Mouse (Mus musculus) liver, adult 2 months (tissue): ENCODE data around the gene Prpf4. TPM values are rescaled to one million over a fixed set of nuclear protein-coding genes. Genes with fewer than 3 reads are reported as not detected.

Source experiments
- DNase-seq: peaks from one replicate; pipeline ENCODE4 v3.0.0-alpha.2; 2011; ENCODE audit warnings: low read depth, low spot score; ENCODE audit errors: extremely low read depth
- H3K27ac ChIP-seq: fragments of 200-500 bp; replicated peaks from 2 replicates; pipeline ENCODE4 v1.5.1; 2012; ENCODE audit warnings: low read depth, mild to moderate bottlenecking, control low read depth, inconsistent platforms, low read length; ENCODE audit not compliant: insufficient read depth
- H3K27me3 ChIP-seq: fragments of 200-500 bp; 2 replicates; pipeline ENCODE4 v1.6.1; 2012; ENCODE audit warnings: mild to moderate bottlenecking, moderate library complexity, low read length, inconsistent platforms; ENCODE audit not compliant: control insufficient read depth, insufficient read depth
- H3K36me3 ChIP-seq: fragments of 200-500 bp; 2 replicates; pipeline ENCODE4 v1.6.1; 2012; ENCODE audit warnings: low read length, inconsistent platforms; ENCODE audit not compliant: control insufficient read depth, insufficient read depth
- H3K4me1 ChIP-seq: fragments of 200-500 bp; 2 replicates; pipeline ENCODE4 v1.6.1; 2011; ENCODE audit warnings: low read length; ENCODE audit not compliant: control insufficient read depth, insufficient read depth
- H3K4me3 ChIP-seq: fragments of 200-500 bp; 2 replicates; pipeline ENCODE4 v1.5.1; 2011; ENCODE audit warnings: low read depth, mild to moderate bottlenecking, control low read depth, low read length, moderate library complexity; ENCODE audit not compliant: insufficient read depth
- H3K79me2 ChIP-seq: fragments of 200-500 bp; 2 replicates; pipeline ENCODE4 v1.6.1; 2012; ENCODE audit warnings: inconsistent platforms, mild to moderate bottlenecking, low read length, moderate library complexity; ENCODE audit not compliant: control insufficient read depth, insufficient read depth
- H3K9ac ChIP-seq: fragments of 200-500 bp; 2 replicates; pipeline ENCODE4 v1.6.1; 2012; ENCODE audit warnings: low read depth, mild to moderate bottlenecking, control low read depth, inconsistent platforms, low read length
- CTCF ChIP-seq: fragments of 200-500 bp; IDR thresholded peaks from 2 replicates; pipeline ENCODE4 v1.5.1; 2011; ENCODE audit warnings: low read depth, low read length, control low read depth
- POLR2A ChIP-seq: fragments of 200-500 bp; IDR thresholded peaks from 2 replicates; pipeline ENCODE4 v1.6.1; 2011; ENCODE audit warnings: low read length, control low read depth; ENCODE audit not compliant: insufficient read depth; ENCODE audit errors: extremely low read depth
- WGBS: fragments of 180-500 bp; shearing (Covaris S2); methylation state at CpG from one replicate; pipeline ENCODE4 v1.1.7; 2018; 5-methylcytosine and 5-hydroxymethylcytosine counted together
- polyA plus RNA-seq: library from polyadenylated mRNA; depleted of rRNA; stranded (reverse); fragments of >200 nt; gene quantifications from 2 replicates; pipeline ENCODE4 v1.2.3, GENCODE M21; 2012
- total RNA-seq: library from RNA; depleted of rRNA; stranded (reverse); fragments of >200 nt; gene quantifications from 2 replicates; pipeline ENCODE4 v1.2.3, GENCODE M21; 2014

The Prpf4 gene
- total and polyA plus RNA-seq, 2 experiments, result 3.9 to 7.3 TPM

DNA sequence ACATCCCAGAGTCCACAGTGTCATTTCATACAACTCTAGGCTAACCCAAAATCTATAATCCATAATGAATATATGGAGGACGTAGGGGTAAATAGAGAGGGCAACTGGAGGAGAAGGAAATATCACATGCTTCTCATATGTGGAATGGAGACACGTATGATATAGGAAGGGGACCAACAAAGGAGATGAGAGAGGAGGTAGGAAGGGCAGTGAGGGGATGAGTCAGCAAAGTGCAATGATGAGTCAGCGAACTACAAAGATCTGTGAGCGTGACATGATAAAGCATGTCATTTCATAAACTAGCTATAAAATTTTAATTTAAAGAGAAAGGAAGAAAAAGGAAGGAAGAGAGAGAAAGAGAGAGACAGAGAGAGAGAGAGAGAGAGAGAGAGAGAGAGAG is 22.9 kb downstream of the Prpf4 start:
- DNase-seq, result no peak
- H3K9ac ChIP-seq, result no peak overlapping the region
- TF ChIP-seq CTCF (no peak), POLR2A (no peak)
- H3K4me1 ChIP-seq, result no peaks in the 10 kb centered on the region
- no peak overlapping the region for H3K4me3 ChIP-seq
- H3K27ac ChIP-seq, result no peak overlapping the region
- H3K79me2 ChIP-seq, result no peaks in the 10 kb centered on the region
- H3K27me3 ChIP-seq, result no peaks in the 10 kb centered on the region
- H3K36me3 ChIP-seq, result no peaks in the 10 kb centered on the region
- WGBS, result 79% methylated on average over 4 of the region's 4 CpGs

DNA sequence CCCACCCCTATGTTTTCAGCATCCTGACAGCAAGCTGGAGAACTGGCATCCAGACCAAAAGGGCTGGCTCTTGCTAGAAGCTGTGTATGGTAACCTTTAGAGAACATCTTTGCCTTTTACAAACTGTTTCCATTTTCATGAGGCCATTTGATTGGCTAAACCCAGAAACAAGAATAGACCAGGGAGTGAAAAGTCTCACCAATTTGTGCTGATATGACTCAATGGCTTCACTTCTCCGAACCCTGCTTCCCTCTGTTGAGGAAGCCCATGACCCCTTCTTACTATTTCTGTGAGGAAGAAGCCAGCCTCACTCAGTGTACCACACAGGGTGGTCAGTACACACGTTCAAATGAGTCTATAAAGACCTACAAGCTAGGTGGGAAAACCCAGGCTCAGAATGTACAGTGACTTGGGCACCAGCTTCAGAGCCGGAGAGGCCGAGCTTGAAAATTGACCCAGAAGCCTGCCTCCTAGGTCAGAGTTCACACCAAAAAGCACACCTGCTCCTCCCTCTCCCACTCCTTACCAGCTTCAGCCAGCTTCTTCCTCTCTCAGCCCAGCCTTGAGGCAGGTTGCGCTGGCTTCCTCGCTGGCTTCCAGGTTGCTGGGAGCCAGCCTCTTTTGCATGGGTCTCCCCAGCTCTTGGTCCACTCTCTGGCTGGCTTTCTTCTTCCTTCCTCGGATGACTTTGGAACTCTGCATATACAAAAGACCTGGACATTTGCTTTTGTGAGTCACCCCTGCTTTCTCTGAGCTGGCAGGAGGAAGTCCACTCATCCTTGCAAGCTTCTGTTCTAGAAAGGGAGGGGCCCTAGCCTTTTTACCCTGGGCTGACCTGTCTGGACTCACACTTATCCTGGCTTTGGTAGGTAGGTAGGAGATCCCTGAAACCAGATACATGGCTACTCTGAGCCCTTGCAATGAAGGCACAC is 25.6 kb downstream of the Prpf4 start:
- H3K4me3 ChIP-seq, result no peak overlapping the region
- H3K36me3 ChIP-seq, result no peaks in the 10 kb centered on the region
- H3K27me3 ChIP-seq, result no peaks in the 10 kb centered on the region
- DNase-seq, result peak; percentile 8
- H3K79me2 ChIP-seq, result no peaks in the 10 kb centered on the region
- TF ChIP-seq CTCF, result no peak
- no peak for TF ChIP-seq POLR2A
- H3K27ac ChIP-seq, result no peak overlapping the region
- WGBS, result 68% methylated on average over 7 of the region's 7 CpGs
- no peaks in the 10 kb centered on the region for H3K4me1 ChIP-seq
- H3K9ac ChIP-seq, result no peak overlapping the region

DNA sequence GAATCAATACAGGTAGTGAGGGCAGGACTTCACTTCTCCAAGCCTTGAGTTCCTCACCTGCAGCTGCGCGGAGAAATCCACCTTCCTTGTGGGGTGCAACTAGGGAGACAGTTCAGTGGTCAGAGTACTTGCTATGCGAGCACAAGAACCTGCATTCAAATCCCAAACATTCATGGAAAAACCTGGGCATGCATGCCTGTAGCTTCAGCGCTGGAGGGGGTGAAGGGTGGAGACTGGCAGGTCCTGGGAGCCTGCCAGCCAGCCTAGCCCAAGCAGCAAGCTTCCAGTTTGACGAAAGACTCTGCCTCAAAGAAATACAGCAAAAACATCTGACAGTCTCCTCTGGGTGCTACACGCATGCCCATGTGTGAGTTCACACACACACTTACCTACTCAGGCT is 26.5 kb downstream of the Prpf4 start, which contains the start of gene Rnf183:
Gene Rnf183 (minus strand): TSS at position 172 of the 400 bp plus-strand sequence.
- DNase-seq, result no peak
- no peaks in the 10 kb centered on the region for H3K79me2 ChIP-seq
- TF ChIP-seq POLR2A (no peak), CTCF (no peak)
- H3K27me3 ChIP-seq, result no peaks in the 10 kb centered on the region
- 91% methylated on average over 6 of the region's 6 CpGs for WGBS
- H3K9ac ChIP-seq, result no peak within 1 kb of the TSS
- H3K36me3 ChIP-seq, result no peaks in the 10 kb centered on the region
- H3K27ac ChIP-seq, result no peak within 1 kb of the TSS
- H3K4me1 ChIP-seq, result no peaks in the 10 kb centered on the region
- H3K4me3 ChIP-seq, result no peak within 1 kb of the TSS

DNA sequence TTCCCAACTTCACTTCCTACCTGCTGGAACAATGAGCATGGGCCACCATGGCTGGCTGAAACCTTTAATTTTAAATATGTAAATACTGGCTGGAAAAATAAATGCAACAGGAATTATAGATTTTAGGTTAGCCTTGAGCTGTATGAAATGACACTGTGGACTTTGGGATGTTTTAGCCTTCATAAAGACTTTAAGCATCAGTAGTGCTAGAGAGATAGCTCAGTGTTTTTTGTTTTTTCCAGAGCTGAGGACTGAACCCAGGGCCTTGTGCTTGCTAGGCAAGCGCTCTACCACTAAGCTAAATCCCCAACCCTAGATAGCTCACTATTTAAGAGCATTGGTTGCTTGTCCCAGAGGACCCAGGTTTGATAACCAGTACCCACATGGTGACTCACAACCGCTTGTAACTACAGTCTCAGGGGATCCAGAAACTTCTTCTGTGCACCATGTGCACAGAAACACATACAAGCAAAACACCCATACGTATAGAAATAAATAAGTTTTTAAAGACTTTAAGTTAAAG is 28.7 kb downstream of the Prpf4 start:
- Histone ChIP-seq H3K9ac (no peak overlapping the region), H3K36me3 (no peaks in the 10 kb centered on the region), H3K27me3 (no peaks in the 10 kb centered on the region), H3K4me3 (no peak overlapping the region), H3K79me2 (no peaks in the 10 kb centered on the region), H3K4me1 (peaks cover 5% of the 10 kb centered on the region), H3K27ac (no peak overlapping the region)
- TF ChIP-seq CTCF, result no peak
- TF ChIP-seq POLR2A, result no peak
- no peak for DNase-seq
- 92% methylated on average over 3 of the region's 3 CpGs for WGBS

DNA sequence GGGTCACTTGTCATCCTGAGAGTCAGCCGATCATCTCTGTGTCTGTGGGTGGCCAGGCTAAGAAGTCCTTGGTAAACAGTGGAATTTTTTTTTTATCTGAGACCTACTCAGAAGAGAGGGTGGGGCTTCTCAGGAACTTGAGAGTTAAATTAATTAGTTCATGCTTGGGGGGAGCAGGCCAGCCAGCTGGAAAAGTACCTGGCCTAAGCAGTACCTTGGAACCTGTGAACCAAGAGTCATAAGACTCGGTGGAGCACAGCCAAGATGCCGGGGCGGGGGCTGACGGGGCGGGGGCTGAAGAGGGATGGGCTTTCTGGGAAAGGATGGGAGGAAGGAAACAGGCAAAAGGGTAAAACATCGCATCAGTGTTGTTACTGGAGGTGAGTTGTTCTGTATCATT is 29.3 kb downstream of the Prpf4 start:
- 88% methylated on average over 7 of the region's 7 CpGs for WGBS
- TF ChIP-seq CTCF (no peak), POLR2A (no peak)

DNA sequence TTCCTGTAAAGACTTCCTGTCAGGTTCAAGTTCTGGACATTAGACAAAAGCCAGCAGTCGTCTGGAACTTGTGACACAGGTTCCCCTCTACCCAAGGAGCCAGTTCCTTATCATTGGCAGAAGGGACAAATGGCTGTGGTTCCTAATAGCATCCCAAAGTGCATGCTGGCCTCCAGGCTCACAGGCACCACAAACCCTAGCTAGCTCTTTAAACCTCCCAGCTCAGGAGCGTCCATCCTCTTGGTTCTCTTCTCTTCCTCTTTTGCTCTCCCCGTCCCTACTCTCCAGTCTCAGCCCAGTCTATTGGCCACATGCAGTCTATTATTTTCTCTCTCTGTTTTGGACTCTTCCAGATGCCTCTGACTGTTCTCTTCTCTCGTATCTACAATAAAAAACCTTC is 31.2 kb downstream of the Prpf4 start:
- no peak overlapping the region for H3K9ac ChIP-seq
- TF ChIP-seq CTCF (no peak), POLR2A (no peak)
- WGBS, result 81% methylated on average over 4 of the region's 4 CpGs
- no peak overlapping the region for H3K27ac ChIP-seq
- H3K36me3 ChIP-seq, result no peaks in the 10 kb centered on the region
- H3K27me3 ChIP-seq, result no peaks in the 10 kb centered on the region
- peaks cover 5% of the 10 kb centered on the region for H3K4me1 ChIP-seq
- no peak for DNase-seq
- no peaks in the 10 kb centered on the region for H3K79me2 ChIP-seq
- H3K4me3 ChIP-seq, result no peak overlapping the region

More for the DNA sequence above, 29.3 kb downstream of the Prpf4 start:
- Histone ChIP-seq H3K4me3 (no peak overlapping the region), H3K9ac (no peak overlapping the region), H3K4me1 (peaks cover 5% of the 10 kb centered on the region), H3K27me3 (no peaks in the 10 kb centered on the region), H3K36me3 (no peaks in the 10 kb centered on the region), H3K79me2 (no peaks in the 10 kb centered on the region), H3K27ac (no peak overlapping the region)
- DNase-seq, result no peak
